Mouse (Mus musculus): ENCODE data around the gene Ttc7b. TPM values are rescaled to one million over a fixed set of nuclear protein-coding genes. Genes with fewer than 3 reads are reported as not detected.

The Ttc7b gene
- polyA plus RNA-seq, 1 experiment from 2014 or later = 1.2 TPM

- DNase-seq (no peak), ATAC-seq (ENCODE audit: low read depth) (no peak)
- Histone ChIP-seq H3K4me2 (no peak overlapping the region), H3K4me3 (replicated peaks) (no peak overlapping the region), H3K36me3 (no peaks in the 10 kb centered on the region), H3K27me3 (no peaks in the 10 kb centered on the region), H3K9me3 (replicated peaks) (no peaks in the 10 kb centered on the region), H3K9ac (no peak overlapping the region), H3K4me1 (replicated peaks) (no peaks in the 10 kb centered on the region), H3K27ac (no peak overlapping the region)
- 44% methylated on average over 7 of the region's 7 CpGs for WGBS (ENCODE audit: insufficient replicate concordance)
Measured at GRCm38 (mm10) chr12:100538445-100539157, 18.0 kb upstream of the Ttc7b start.

DNA sequence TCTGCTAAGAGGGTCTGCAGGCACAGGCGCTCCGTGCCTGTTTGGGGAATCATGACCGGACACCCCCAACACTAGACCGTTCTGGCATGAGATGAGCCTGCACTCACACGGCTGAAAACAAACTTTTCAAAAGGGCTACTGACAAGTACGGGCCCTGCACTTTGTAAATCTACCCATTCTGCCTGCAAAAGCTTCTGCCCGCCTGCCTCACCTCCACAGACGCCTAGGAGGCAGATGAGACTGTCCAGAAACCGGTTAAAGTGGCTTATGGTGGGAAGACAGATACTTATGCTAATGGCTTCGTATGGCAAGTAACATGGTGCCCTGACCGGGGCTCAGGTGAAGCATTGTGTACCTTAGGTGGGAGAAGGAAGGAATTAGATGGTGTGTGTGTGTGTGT, 16.5 kb upstream of the Ttc7b start:
- no peak overlapping the region for H3K4me2 ChIP-seq
- no peaks in the 10 kb centered on the region for H3K4me1 ChIP-seq (replicated peaks)
- no peak overlapping the region for H3K9ac ChIP-seq
- H3K9me3 ChIP-seq (replicated peaks) = no peaks in the 10 kb centered on the region
- ATAC-seq (ENCODE audit: low read depth) = no peak
- no peak for DNase-seq
- WGBS (ENCODE audit: insufficient replicate concordance) = 66% methylated on average over 11 of the region's 11 CpGs
- H3K4me3 ChIP-seq (replicated peaks) = no peak overlapping the region
- no peak overlapping the region for H3K27ac ChIP-seq
- H3K27me3 ChIP-seq = no peaks in the 10 kb centered on the region
- H3K36me3 ChIP-seq = no peaks in the 10 kb centered on the region

DNA sequence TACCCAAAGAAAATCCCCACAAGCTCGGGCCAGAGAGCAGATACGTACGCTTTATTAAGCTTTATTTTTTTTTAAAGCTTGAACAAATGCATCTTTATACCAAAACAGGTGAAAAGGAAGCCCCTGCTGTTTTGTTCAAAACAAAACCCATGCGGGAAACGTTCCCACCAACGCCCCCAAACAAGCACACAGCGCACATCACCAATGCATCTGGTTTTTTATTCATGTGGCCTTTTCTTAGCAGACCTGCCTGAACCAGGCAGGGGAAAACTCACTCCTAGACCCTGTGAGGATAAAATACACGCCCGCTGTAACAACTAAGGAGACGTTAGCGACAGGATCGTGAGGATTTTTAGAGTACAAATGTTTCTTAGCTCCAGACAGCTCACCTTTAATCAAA, 14.4 kb upstream of the Ttc7b start:
- 77% methylated on average over 12 of the region's 12 CpGs for WGBS (ENCODE audit: insufficient replicate concordance)
- Histone ChIP-seq H3K4me1 (replicated peaks) (0 out of 2 replicates have a peak, but pooled peaks cover 2% of the 10 kb centered on the region), H3K4me3 (replicated peaks) (no peak overlapping the region), H3K9ac (no peak overlapping the region), H3K4me2 (no peak overlapping the region), H3K27me3 (no peaks in the 10 kb centered on the region), H3K27ac (no peak overlapping the region), H3K36me3 (no peaks in the 10 kb centered on the region), H3K9me3 (replicated peaks) (no peaks in the 10 kb centered on the region)
- ATAC-seq (ENCODE audit: low read depth) (no peak), DNase-seq (no peak)

GRCm38 (mm10) chr12:100534028-100534427, 13.4 kb upstream of the Ttc7b start:
- no peak overlapping the region for H3K9ac ChIP-seq
- 53% methylated on average over 3 of the region's 3 CpGs for WGBS (ENCODE audit: insufficient replicate concordance)
- no peak overlapping the region for H3K4me3 ChIP-seq (replicated peaks)
- H3K9me3 ChIP-seq (replicated peaks) = no peaks in the 10 kb centered on the region
- no peak for DNase-seq
- H3K4me1 ChIP-seq (replicated peaks) = peaks cover 6% of the 10 kb centered on the region; the same call in 1 of the 2 replicates
- H3K36me3 ChIP-seq = no peaks in the 10 kb centered on the region
- no peak for ATAC-seq (ENCODE audit: low read depth)
- H3K4me2 ChIP-seq = no peak overlapping the region
- H3K27ac ChIP-seq = no peak overlapping the region
- no peaks in the 10 kb centered on the region for H3K27me3 ChIP-seq

GRCm38 (mm10) chr12:100533209-100533608, 12.6 kb upstream of the Ttc7b start:
- H3K27ac ChIP-seq = no peak overlapping the region
- peaks cover 12% of the 10 kb centered on the region; the same call in 1 of the 2 replicates for H3K4me1 ChIP-seq (replicated peaks)
- H3K4me3 ChIP-seq (replicated peaks) = no peak overlapping the region
- no peak overlapping the region for H3K4me2 ChIP-seq
- no peaks in the 10 kb centered on the region for H3K27me3 ChIP-seq
- ATAC-seq (ENCODE audit: low read depth) (no peak), DNase-seq (no peak)
- 55% methylated on average over 4 of the region's 4 CpGs for WGBS (ENCODE audit: insufficient replicate concordance)
- H3K9ac ChIP-seq = no peak overlapping the region
- H3K9me3 ChIP-seq (replicated peaks) = no peaks in the 10 kb centered on the region
- no peaks in the 10 kb centered on the region for H3K36me3 ChIP-seq

DNA sequence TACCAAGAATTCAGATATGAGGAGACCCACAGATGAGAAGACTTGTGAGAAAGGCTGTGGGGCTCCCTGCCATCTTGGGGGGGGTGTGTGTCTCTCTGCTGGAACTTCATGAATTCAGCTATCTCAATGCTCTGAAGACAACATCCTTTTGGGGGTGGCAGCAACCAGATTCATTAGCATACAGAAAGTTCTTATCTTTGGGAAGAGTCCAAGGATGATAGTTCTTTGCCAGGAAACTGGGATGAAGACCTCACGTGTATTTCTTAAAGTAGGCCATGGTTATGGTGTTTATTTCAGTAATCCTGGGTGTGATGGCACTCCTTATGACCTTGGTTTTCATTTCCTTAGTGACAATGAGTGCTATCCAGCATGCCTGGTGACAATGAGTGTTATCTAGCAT, 11.1 kb upstream of the Ttc7b start:
- 44% methylated on average over 1 of the region's 1 CpGs for WGBS (ENCODE audit: insufficient replicate concordance)

GRCm38 (mm10) chr12:100530871-100531270, 10.2 kb upstream of the Ttc7b start:
- Histone ChIP-seq H3K4me2 (no peak overlapping the region), H3K4me3 (replicated peaks) (no peak overlapping the region), H3K4me1 (replicated peaks) (peaks cover 16% of the 10 kb centered on the region; the same call in 1 of the 2 replicates), H3K27ac (peak overlapping the region; percentile 37; the same call in 1 of the 2 replicates), H3K9ac (no peak overlapping the region), H3K36me3 (no peaks in the 10 kb centered on the region), H3K27me3 (no peaks in the 10 kb centered on the region), H3K9me3 (replicated peaks) (no peaks in the 10 kb centered on the region)
- WGBS (ENCODE audit: insufficient replicate concordance) = 36% methylated on average over 5 of the region's 5 CpGs
- no peak for ATAC-seq (ENCODE audit: low read depth)
- no peak for DNase-seq

More for the DNA sequence above, 11.1 kb upstream of the Ttc7b start:
- Histone ChIP-seq H3K27me3 (no peaks in the 10 kb centered on the region), H3K9me3 (replicated peaks) (no peaks in the 10 kb centered on the region), H3K4me2 (no peak overlapping the region), H3K27ac (no peak overlapping the region), H3K4me3 (replicated peaks) (no peak overlapping the region), H3K4me1 (replicated peaks) (peaks cover 16% of the 10 kb centered on the region; the same call in 1 of the 2 replicates), H3K9ac (no peak overlapping the region), H3K36me3 (no peaks in the 10 kb centered on the region)
- DNase-seq (no peak), ATAC-seq (ENCODE audit: low read depth) (no peak)

- Histone ChIP-seq H3K36me3 (no peaks in the 10 kb centered on the region), H3K27ac (no peak overlapping the region; the same call in 1 of the 2 replicates), H3K9me3 (replicated peaks) (no peaks in the 10 kb centered on the region), H3K4me2 (no peak overlapping the region), H3K9ac (no peak overlapping the region), H3K4me1 (replicated peaks) (peaks cover 16% of the 10 kb centered on the region; the same call in 1 of the 2 replicates), H3K27me3 (no peaks in the 10 kb centered on the region), H3K4me3 (replicated peaks) (no peak overlapping the region)
- ATAC-seq (ENCODE audit: low read depth) (no peak), DNase-seq (no peak)
- 76% methylated on average over 5 of the region's 5 CpGs for WGBS (ENCODE audit: insufficient replicate concordance)
Measured at GRCm38 (mm10) chr12:100529651-100530050, 9.0 kb upstream of the Ttc7b start.

- ATAC-seq (ENCODE audit: low read depth) = no peak
- no peak overlapping the region for H3K4me2 ChIP-seq
- no peaks in the 10 kb centered on the region for H3K9me3 ChIP-seq (replicated peaks)
- H3K4me3 ChIP-seq (replicated peaks) = no peak overlapping the region
- no peak overlapping the region for H3K9ac ChIP-seq
- peaks cover 16% of the 10 kb centered on the region; the same call in 1 of the 2 replicates for H3K4me1 ChIP-seq (replicated peaks)
- no peaks in the 10 kb centered on the region for H3K36me3 ChIP-seq
- 56% methylated on average over 8 of the region's 8 CpGs for WGBS (ENCODE audit: insufficient replicate concordance)
- H3K27ac ChIP-seq = no peak overlapping the region
- DNase-seq = no peak
- no peaks in the 10 kb centered on the region for H3K27me3 ChIP-seq
Measured at GRCm38 (mm10) chr12:100529172-100529571, 8.5 kb upstream of the Ttc7b start.

GRCm38 (mm10) chr12:100528246-100528645, 7.6 kb upstream of the Ttc7b start:
- ATAC-seq (ENCODE audit: low read depth) (no peak), DNase-seq (no peak)
- no peak overlapping the region for H3K4me2 ChIP-seq
- WGBS (ENCODE audit: insufficient replicate concordance) = 35% methylated on average over 3 of the region's 3 CpGs
- H3K4me3 ChIP-seq (replicated peaks) = no peak overlapping the region
- H3K9me3 ChIP-seq (replicated peaks) = no peaks in the 10 kb centered on the region
- peaks cover 16% of the 10 kb centered on the region; the same call in 1 of the 2 replicates for H3K4me1 ChIP-seq (replicated peaks)
- H3K36me3 ChIP-seq = no peaks in the 10 kb centered on the region
- no peak overlapping the region; the same call in 1 of the 2 replicates for H3K27ac ChIP-seq
- H3K27me3 ChIP-seq = no peaks in the 10 kb centered on the region
- no peak overlapping the region for H3K9ac ChIP-seq

DNA sequence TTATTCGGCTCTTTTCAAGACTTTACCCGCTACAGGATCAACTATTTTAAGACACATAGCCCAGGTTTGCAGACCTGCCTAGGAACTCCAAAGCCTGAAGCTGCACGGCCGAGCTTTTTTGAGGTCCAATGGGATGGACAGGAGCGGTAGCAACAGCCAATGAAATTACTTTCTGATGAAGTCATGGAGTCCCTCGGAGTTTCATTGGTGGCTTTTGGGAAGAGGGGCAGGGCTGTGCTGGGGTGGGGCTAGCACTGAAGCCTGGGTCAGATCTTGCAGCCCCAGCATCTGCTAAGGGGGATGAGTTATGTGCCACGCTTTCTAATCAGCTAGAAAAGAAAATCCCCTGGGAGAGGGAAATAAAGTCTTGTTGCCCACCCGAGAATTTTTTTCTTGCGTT, 7.1 kb upstream of the Ttc7b start:
- Histone ChIP-seq H3K27me3 (no peaks in the 10 kb centered on the region), H3K9me3 (replicated peaks) (no peaks in the 10 kb centered on the region), H3K9ac (no peak overlapping the region), H3K27ac (no peak overlapping the region), H3K4me2 (peak overlapping the region; percentile 33; the same call in 1 of the 2 replicates), H3K4me1 (replicated peaks) (peaks cover 16% of the 10 kb centered on the region; the same call in 1 of the 2 replicates), H3K36me3 (no peaks in the 10 kb centered on the region), H3K4me3 (replicated peaks) (no peak overlapping the region)
- 12% methylated on average over 9 of the region's 9 CpGs for WGBS (ENCODE audit: insufficient replicate concordance)
- peak; percentile 88 for ATAC-seq (ENCODE audit: low read depth)
- DNase-seq = peak; percentile 27

DNA sequence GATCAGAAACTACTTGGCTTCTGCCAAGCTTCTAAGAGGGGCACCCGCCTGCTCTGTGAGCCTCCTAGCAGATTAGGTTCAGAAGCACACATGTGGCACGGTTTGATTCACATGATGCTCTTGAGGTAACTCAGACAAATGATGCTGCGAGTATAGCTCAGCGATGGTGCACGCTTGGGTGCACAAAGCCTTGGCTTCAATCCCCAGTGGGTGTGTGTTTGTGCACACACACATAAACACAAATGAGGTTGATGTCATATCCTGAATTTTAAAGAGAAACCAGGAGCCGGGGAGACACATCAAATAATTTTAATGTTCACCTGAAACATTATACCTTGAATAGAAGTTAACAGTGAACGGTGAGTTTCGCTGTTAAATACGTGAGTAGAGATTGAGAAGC, 6.6 kb upstream of the Ttc7b start:
- no peak overlapping the region for H3K9ac ChIP-seq
- DNase-seq (no peak), ATAC-seq (ENCODE audit: low read depth) (no peak)
- H3K9me3 ChIP-seq (replicated peaks) = no peaks in the 10 kb centered on the region
- WGBS (ENCODE audit: insufficient replicate concordance) = 72% methylated on average over 9 of the region's 9 CpGs
- H3K4me1 ChIP-seq (replicated peaks) = peaks cover 16% of the 10 kb centered on the region; the same call in 1 of the 2 replicates
- H3K4me2 ChIP-seq = peak overlapping the region; percentile 33; the same call in 1 of the 2 replicates
- H3K4me3 ChIP-seq (replicated peaks) = no peak overlapping the region
- H3K27me3 ChIP-seq = no peaks in the 10 kb centered on the region
- no peak overlapping the region for H3K27ac ChIP-seq
- no peaks in the 10 kb centered on the region for H3K36me3 ChIP-seq
